Mouse (Mus musculus): Measurements from ENCODE around the gene Clstn1. TPM values are rescaled to one million over a fixed set of nuclear protein-coding genes. Genes with fewer than 3 reads are reported as not detected.

Gene Clstn1
- total and polyA plus RNA-seq, 2 experiments from 2014 or later: 209 to 565 TPM

- TF ChIP-seq CTCF (IDR thresholded peaks at IDR 0.05): no peak
- peak overlapping the region; percentile 83 for H3K4me2 ChIP-seq (ENCODE audit: low read depth, low read length, poor library complexity, severe bottlenecking)
- H3K27me3 ChIP-seq (ENCODE audit: insufficient read depth, low read length): no peaks in the 10 kb centered on the region
- H3K4me1 ChIP-seq (ENCODE audit: insufficient read depth, low read length): no peaks in the 10 kb centered on the region
- 1% methylated on average over 57 of the region's 60 CpGs for WGBS
- ATAC-seq (ENCODE audit: low FRiP score) (peak; percentile 88), DNase-seq (ENCODE audit: low spot score) (peak; percentile 70)
- H3K27ac ChIP-seq (ENCODE audit: low read depth, low read length): peak overlapping the region; percentile 88
- peak overlapping the region; percentile 71 for H3K4me3 ChIP-seq (ENCODE audit: low read depth, low read length)
- H3K9ac ChIP-seq (replicated peaks; ENCODE audit: low read length, poor library complexity, severe bottlenecking): peak overlapping the region; percentile 87
- H3K9me3 ChIP-seq (ENCODE audit: low read length): no peaks in the 10 kb centered on the region
- H3K36me3 ChIP-seq (ENCODE audit: insufficient read depth, low read length): no peaks in the 10 kb centered on the region
Measured at GRCm38 (mm10) chr4:149675378-149676261, 89.4 kb downstream of the Clstn1 start.

- no peaks in the 10 kb centered on the region for H3K9me3 ChIP-seq (ENCODE audit: low read length)
- H3K27me3 ChIP-seq (ENCODE audit: insufficient read depth, low read length): no peaks in the 10 kb centered on the region
- H3K9ac ChIP-seq (replicated peaks; ENCODE audit: low read length, poor library complexity, severe bottlenecking): no peak overlapping the region
- DNase-seq (ENCODE audit: low spot score) (no peak), ATAC-seq (ENCODE audit: low FRiP score) (no peak)
- H3K27ac ChIP-seq (ENCODE audit: low read depth, low read length): no peak overlapping the region
- whole genome bisulfite sequencing: 57% methylated on average over 1 of the region's 1 CpGs
- no peak for TF ChIP-seq CTCF (IDR thresholded peaks at IDR 0.05)
- no peak overlapping the region for H3K4me3 ChIP-seq (ENCODE audit: low read depth, low read length)
- no peaks in the 10 kb centered on the region for H3K36me3 ChIP-seq (ENCODE audit: insufficient read depth, low read length)
- H3K4me1 ChIP-seq (ENCODE audit: insufficient read depth, low read length): no peaks in the 10 kb centered on the region
- no peak overlapping the region for H3K4me2 ChIP-seq (ENCODE audit: low read depth, low read length, poor library complexity, severe bottlenecking)
Measured at GRCm38 (mm10) chr4:149678006-149678405, 91.7 kb downstream of the Clstn1 start.

- Histone ChIP-seq H3K27me3 (ENCODE audit: insufficient read depth, low read length) (no peaks in the 10 kb centered on the region), H3K36me3 (ENCODE audit: insufficient read depth, low read length) (no peaks in the 10 kb centered on the region), H3K4me1 (ENCODE audit: insufficient read depth, low read length) (no peaks in the 10 kb centered on the region), H3K4me3 (ENCODE audit: low read depth, low read length) (no peak overlapping the region), H3K9me3 (ENCODE audit: low read length) (no peaks in the 10 kb centered on the region), H3K27ac (ENCODE audit: low read depth, low read length) (no peak overlapping the region), H3K9ac (replicated peaks; ENCODE audit: low read length, poor library complexity, severe bottlenecking) (no peak overlapping the region), H3K4me2 (ENCODE audit: low read depth, low read length, poor library complexity, severe bottlenecking) (no peak overlapping the region)
- ATAC-seq (ENCODE audit: low FRiP score) (no peak), DNase-seq (ENCODE audit: low spot score) (no peak)
- WGBS: 77% methylated on average over 11 of the region's 11 CpGs
- no peak for TF ChIP-seq CTCF (IDR thresholded peaks at IDR 0.05)
Measured at GRCm38 (mm10) chr4:149679056-149679770, 92.9 kb downstream of the Clstn1 start.

DNA sequence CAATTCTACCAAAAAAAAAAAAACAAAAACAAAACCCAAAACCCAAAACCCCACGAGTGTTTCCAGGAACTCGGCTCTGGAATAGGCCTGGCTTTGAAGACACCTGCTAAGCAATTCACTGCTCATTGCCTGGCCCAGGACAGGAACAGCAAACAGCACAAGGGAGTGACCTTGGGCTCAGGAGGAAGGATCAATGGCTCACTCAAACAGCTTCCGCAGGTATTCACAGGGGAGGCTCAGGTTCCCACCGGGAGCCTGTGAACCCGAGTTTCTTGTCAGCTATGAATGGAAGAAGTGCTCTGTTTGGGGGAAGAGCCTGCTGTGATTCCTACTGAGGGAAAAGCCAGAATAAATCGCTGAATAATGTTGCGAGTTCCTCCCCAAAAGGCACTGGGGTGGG, 97.6 kb downstream of the Clstn1 start:
- H3K36me3 ChIP-seq (ENCODE audit: insufficient read depth, low read length): no peaks in the 10 kb centered on the region
- H3K4me3 ChIP-seq (ENCODE audit: low read depth, low read length): no peak overlapping the region
- ATAC-seq (ENCODE audit: low FRiP score): no peak
- WGBS: 21% methylated on average over 7 of the region's 7 CpGs
- H3K9ac ChIP-seq (replicated peaks; ENCODE audit: low read length, poor library complexity, severe bottlenecking): no peak overlapping the region
- H3K4me2 ChIP-seq (ENCODE audit: low read depth, low read length, poor library complexity, severe bottlenecking): no peak overlapping the region
- no peaks in the 10 kb centered on the region for H3K4me1 ChIP-seq (ENCODE audit: insufficient read depth, low read length)
- no peak overlapping the region for H3K27ac ChIP-seq (ENCODE audit: low read depth, low read length)
- no peak for TF ChIP-seq CTCF (IDR thresholded peaks at IDR 0.05)
- no peak for DNase-seq (ENCODE audit: low spot score)
- H3K9me3 ChIP-seq (ENCODE audit: low read length): no peaks in the 10 kb centered on the region
- no peaks in the 10 kb centered on the region for H3K27me3 ChIP-seq (ENCODE audit: insufficient read depth, low read length)

DNA sequence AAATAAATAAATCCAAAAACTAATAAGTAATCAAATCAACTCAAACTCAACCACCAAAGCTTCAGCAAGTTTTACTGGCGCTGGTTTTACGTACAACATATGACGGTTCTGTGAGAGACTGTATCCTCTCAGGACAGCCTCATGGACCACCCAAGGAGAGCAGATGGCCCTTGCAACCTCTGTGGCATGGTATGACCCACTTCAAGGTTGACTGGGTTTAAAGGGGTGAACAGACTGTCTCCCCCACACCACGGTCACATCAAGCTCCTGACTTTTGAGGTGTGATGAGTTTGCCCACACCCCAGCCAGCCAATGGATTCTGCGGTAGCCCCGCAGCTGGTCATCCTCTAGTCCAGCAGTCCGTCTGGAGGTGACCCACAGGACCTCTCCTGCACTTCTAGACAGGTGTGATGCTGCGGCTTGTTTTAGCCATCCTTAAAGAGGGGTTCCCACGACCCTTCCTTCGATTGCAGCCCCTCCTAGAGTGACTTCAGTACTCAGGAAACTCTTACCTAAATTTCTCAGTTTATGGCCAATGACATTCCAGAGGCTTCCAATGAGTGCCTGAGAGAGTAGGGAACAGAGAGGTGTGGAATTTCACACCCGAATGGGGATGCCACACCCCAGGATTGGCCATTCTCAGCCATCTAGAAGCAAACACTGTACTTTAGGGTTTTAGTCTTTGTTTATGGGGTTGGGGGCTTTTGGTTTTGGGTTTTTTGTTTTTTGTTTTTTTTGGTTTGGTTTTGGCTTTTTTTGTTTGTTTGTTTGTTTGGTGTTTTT, 98.8 kb downstream of the Clstn1 start:
- Histone ChIP-seq H3K4me1 (ENCODE audit: insufficient read depth, low read length) (no peaks in the 10 kb centered on the region), H3K36me3 (ENCODE audit: insufficient read depth, low read length) (no peaks in the 10 kb centered on the region), H3K9me3 (ENCODE audit: low read length) (no peaks in the 10 kb centered on the region), H3K27ac (ENCODE audit: low read depth, low read length) (no peak overlapping the region), H3K4me2 (ENCODE audit: low read depth, low read length, poor library complexity, severe bottlenecking) (no peak overlapping the region), H3K27me3 (ENCODE audit: insufficient read depth, low read length) (no peaks in the 10 kb centered on the region), H3K9ac (replicated peaks; ENCODE audit: low read length, poor library complexity, severe bottlenecking) (no peak overlapping the region), H3K4me3 (ENCODE audit: low read depth, low read length) (no peak overlapping the region)
- no peak for DNase-seq (ENCODE audit: low spot score)
- ATAC-seq (ENCODE audit: low FRiP score): no peak
- 85% methylated on average over 11 of the region's 11 CpGs for WGBS
- TF ChIP-seq CTCF (IDR thresholded peaks at IDR 0.05): no peak

Data from midbrain, postnatal 0 days (tissue).